Mouse (Mus musculus) midbrain, embryonic 11.5 days (tissue): ENCODE measurements around the gene Sh3d19. TPM values are rescaled to one million over a fixed set of nuclear protein-coding genes. Genes with fewer than 3 reads are reported as not detected.

Experiments
- ATAC-seq: fragments of 200-750 bp; cut with Nextera tagmentation; 2 replicates; pipeline ENCODE4 v1.8.0; 2017; ENCODE audit warnings: moderate TSS enrichment, moderate library complexity; ENCODE audit not compliant: low FRiP score
- DNase-seq: peaks from one replicate; pipeline ENCODE4 v3.0.0; 2015; ENCODE audit warnings: low spot score; ENCODE audit errors: missing footprints
- H3K27ac ChIP-seq: fragments of 300-500 bp; sonication (generic); 2 replicates; pipeline ENCODE4 v1.5.1; 2014; ENCODE audit warnings: low read depth, low read length
- H3K27me3 ChIP-seq: fragments of 300-500 bp; sonication (generic); 2 replicates; pipeline ENCODE4 v1.6.1; 2014; ENCODE audit warnings: mild to moderate bottlenecking, low read length, moderate library complexity, mixed read lengths; ENCODE audit not compliant: control insufficient read depth, insufficient read depth
- H3K36me3 ChIP-seq: fragments of 300-500 bp; sonication (generic); 2 replicates; pipeline ENCODE4 v1.6.1; 2014; ENCODE audit warnings: mild to moderate bottlenecking, low read length, moderate library complexity, mixed read lengths; ENCODE audit not compliant: control insufficient read depth, insufficient read depth
- H3K4me1 ChIP-seq: fragments of 300-500 bp; sonication (generic); 2 replicates; pipeline ENCODE4 v1.6.1; 2014; ENCODE audit warnings: low read length; ENCODE audit not compliant: control insufficient read depth, insufficient read depth
- H3K4me2 ChIP-seq: fragments of 300-500 bp; sonication (generic); 2 replicates; pipeline ENCODE4 v1.6.1; 2014; ENCODE audit warnings: mild to moderate bottlenecking, moderate library complexity
- H3K4me3 ChIP-seq: fragments of 300-500 bp; sonication (generic); 2 replicates; pipeline ENCODE4 v1.5.1; 2014; ENCODE audit warnings: low read depth, low read length
- H3K9ac ChIP-seq: fragments of 300-500 bp; sonication (generic); 2 replicates; pipeline ENCODE4 v1.6.1; 2014; ENCODE audit warnings: low read length
- H3K9me3 ChIP-seq: fragments of 300-500 bp; sonication (generic); 2 replicates; pipeline ENCODE4 v1.6.1; 2016; ENCODE audit warnings: low read length; ENCODE audit not compliant: control insufficient read depth
- WGBS: fragments of 180-500 bp; shearing (Covaris S2); extraction: QIAGEN DNeasy Blood & Tissue Kit; methylation state at CpG from one replicate; pipeline ENCODE4 v1.1.7; 2014; 5-methylcytosine and 5-hydroxymethylcytosine counted together
- polyA plus RNA-seq: library from polyadenylated mRNA; unstranded; fragments of >200 nt; fragmentation: Nextera tagmentation; extraction: Ambion mirVana; gene quantifications from 2 replicates; pipeline ENCODE4 v1.2.1, GENCODE M21; 2014

Sh3d19 gene
- polyA plus RNA-seq, 1 experiment from 2014 or later: 6.8 TPM

DNA sequence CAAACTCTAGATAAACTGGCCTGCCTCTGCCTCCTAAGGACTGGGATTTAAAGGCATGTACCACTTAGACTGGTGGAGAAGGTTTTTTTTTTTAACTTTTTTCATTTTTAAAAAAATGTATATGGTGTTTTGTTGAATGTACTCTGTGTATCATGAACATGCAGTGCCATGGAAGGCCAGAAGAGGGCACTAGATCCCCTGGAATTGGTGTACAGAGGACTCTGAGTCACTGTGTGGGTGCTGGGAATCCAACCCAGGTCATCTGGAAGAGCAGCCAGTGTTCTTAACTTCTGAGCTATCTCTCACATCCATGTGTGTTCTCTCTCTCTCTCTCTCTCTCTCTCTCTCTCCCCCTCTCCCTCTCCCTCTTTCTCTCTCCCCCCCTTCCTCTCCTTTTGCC lies 151.2 kb downstream of the Sh3d19 start:
- Histone ChIP-seq H3K4me3 (no peak overlapping the region), H3K9me3 (no peaks in the 10 kb centered on the region), H3K9ac (no peak overlapping the region), H3K27me3 (no peaks in the 10 kb centered on the region), H3K27ac (no peak overlapping the region), H3K4me1 (no peaks in the 10 kb centered on the region), H3K4me2 (no peak overlapping the region), H3K36me3 (no peaks in the 10 kb centered on the region)
- DNase-seq (no peak), ATAC-seq (no peak)

DNA sequence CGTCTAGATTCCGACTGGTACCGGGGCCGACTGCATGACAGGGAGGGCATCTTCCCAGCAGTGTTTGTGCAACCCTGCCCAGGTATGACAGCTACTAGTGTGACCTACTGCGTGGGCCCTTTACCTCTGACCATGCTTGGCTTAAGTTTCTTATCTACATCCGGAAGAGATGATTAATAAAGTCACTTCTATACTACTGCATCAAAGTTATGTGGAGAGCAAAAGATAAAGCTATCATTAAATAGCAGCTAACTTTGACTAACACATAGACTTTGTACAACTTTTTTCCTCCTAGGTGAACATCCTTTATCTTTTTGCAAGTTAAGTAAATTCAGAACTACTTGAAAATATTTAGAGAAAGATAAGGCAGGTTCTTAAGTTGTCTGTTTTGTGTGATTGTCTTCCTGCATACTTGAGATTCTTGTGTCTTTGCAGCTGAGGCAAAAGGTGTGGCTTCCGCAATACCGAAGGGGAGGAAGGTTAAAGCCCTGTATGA lies 152.4 kb downstream of the Sh3d19 start:
- Histone ChIP-seq H3K4me3 (no peak overlapping the region), H3K9ac (no peak overlapping the region), H3K36me3 (no peaks in the 10 kb centered on the region), H3K4me2 (no peak overlapping the region), H3K9me3 (no peaks in the 10 kb centered on the region), H3K27ac (no peak overlapping the region), H3K4me1 (no peaks in the 10 kb centered on the region), H3K27me3 (no peaks in the 10 kb centered on the region)
- 95% methylated on average over 8 of the region's 8 CpGs for WGBS
- ATAC-seq (no peak), DNase-seq (no peak)

DNA sequence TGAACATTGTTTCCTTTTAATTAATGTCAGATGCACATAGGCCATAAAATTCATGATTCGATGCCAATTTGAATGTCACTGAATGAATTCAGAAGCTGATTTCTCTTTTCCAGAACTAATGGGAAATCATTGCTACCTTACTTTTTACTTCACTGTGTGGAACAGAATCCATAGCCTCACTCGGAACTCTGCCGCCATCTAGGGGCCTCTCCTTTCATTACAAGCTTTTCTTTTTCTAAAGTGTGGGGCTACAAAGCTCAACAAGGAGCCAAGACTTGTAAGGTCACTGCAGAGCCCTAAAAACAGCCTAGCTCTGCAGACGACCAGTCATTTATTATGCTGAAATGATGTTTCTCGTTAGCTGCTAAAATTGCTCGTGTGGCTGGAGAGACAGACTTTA lies 158.8 kb downstream of the Sh3d19 start:
- Histone ChIP-seq H3K4me1 (no peaks in the 10 kb centered on the region), H3K4me3 (no peak overlapping the region), H3K9me3 (no peaks in the 10 kb centered on the region), H3K4me2 (no peak overlapping the region), H3K27ac (no peak overlapping the region), H3K9ac (no peak overlapping the region), H3K36me3 (no peaks in the 10 kb centered on the region), H3K27me3 (no peaks in the 10 kb centered on the region)
- DNase-seq: peak; percentile 97
- no peak; the same call in 1 of the 2 replicates for ATAC-seq
- WGBS: 13% methylated on average over 6 of the region's 6 CpGs

DNA sequence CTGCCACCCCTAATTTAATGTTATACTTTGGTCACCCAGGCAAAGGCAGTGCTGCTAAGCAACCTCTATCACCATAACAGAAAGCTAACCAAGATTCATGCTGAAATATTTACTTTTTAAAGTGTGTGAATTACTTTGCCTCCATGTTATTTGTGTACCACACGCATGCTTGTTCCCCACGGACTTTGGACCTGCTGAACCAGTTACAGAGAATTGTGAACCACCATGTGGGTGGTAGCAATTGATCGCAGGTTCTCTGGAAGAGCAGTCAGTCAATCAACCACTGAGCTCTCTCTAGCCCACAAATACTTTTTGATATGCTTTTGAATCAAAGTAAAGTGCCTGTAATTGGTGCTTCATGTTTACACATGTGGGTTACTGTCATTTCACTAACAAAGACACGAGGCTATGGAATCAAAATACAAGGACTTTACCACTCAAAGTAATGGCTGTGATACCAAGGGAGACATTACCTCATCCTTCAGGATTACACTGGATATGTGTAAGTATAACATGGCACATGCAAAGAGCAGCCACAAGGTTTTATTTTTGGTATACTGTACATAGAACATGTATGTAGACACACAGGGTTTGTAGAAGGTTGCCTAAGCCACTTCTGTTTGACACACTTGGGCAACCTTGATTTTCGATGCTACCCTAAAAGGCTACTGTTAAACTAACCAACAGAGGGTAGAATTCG lies 164.2 kb downstream of the Sh3d19 start:
- Histone ChIP-seq H3K4me3 (no peak overlapping the region), H3K36me3 (peaks cover 17% of the 10 kb centered on the region), H3K9me3 (no peaks in the 10 kb centered on the region), H3K9ac (no peak overlapping the region), H3K4me1 (no peaks in the 10 kb centered on the region), H3K27ac (no peak overlapping the region), H3K27me3 (no peaks in the 10 kb centered on the region), H3K4me2 (no peak overlapping the region)
- 93% methylated on average over 6 of the region's 6 CpGs for WGBS
- ATAC-seq (no peak), DNase-seq (peak; percentile 83)

DNA sequence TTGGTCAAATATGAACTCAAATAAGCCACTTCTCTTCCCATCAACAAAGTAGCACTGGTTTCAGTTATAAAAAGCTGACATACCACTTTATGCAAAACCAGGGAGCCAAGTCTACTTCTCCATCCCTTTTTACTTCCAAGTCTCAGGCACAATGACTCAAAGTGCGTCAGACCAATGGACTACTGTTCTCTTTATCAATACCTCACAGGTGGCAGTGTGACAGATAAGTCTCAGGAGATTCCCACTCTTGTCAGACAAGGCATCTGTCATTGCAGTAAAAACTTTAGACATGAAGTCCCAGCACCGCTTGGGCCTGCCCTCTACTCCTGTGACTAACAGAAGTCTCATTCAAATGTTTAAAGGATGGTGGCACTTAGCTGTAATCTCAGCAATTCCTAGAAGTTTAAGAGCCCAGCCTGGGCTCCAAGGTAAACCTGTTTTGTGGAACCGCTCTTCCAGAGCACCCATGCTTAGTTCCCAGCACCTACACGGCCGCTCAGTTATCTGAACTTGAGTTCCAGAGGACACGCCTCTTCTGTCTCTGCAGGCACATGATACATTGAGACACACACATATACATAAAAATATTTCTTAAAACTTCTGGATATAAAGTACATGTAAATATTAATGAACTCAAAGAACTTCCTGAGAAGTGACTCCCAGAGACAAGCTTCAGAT lies 165.1 kb downstream of the Sh3d19 start:
- Histone ChIP-seq H3K4me1 (peaks cover 5% of the 10 kb centered on the region; the same call in 1 of the 2 replicates), H3K36me3 (peaks cover 20% of the 10 kb centered on the region), H3K9ac (no peak overlapping the region), H3K4me2 (no peak overlapping the region), H3K27ac (no peak overlapping the region), H3K4me3 (no peak overlapping the region), H3K27me3 (no peaks in the 10 kb centered on the region), H3K9me3 (no peaks in the 10 kb centered on the region)
- no peak for ATAC-seq
- 87% methylated on average over 6 of the region's 6 CpGs for WGBS
- DNase-seq: peak; percentile 82

DNA sequence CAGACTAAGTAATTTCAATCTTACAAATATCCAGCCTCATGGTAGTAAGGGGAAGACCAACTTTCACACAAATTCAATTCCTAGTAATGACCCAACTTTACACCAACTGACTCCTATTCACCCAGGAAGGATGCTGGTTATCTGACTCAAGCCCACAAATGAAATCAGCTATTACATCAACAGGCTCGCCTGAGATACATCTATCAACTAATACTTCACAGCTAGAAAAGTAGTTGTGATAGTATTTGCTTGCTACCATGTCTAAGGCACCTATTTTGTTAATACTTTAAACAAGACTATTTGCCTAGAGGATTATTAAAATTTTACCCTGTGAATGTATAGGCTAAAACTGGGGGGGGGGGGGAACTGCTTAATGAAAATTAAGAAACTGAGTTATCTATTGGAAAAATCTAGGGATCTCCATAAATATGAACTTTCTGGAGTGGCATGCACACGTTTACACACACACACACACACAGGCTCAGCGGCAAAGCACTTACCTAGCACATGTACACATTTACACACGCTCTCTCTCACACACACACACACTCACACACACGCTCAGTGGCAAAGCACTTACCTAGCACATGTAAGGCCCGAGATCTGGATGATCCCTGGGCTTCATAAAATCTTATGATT lies 166.1 kb downstream of the Sh3d19 start:
- no peak overlapping the region for H3K27ac ChIP-seq
- WGBS: 92% methylated on average over 6 of the region's 6 CpGs
- ATAC-seq: no peak

DNA sequence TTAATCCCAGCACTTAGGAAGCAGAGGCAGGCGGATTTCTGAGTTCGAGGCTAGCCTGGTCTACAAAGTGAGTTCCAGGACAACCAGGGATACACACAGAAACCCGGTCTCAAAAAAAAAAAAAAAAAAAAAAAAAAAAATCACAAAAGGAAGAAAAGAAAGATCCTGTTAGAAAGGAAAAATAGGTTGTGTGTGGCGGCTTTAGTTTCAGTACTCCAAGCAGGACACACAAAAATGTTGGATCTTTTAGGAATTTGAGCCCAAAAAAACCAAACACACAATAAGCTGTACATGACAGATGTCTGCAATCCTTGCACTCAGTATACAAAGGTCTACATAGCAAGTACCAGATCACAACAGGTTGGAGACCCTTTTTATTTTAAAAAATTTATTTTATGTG lies 168.8 kb downstream of the Sh3d19 start:
- Histone ChIP-seq H3K4me2 (no peak overlapping the region), H3K27ac (no peak overlapping the region), H3K4me1 (peaks cover 14% of the 10 kb centered on the region), H3K36me3 (peaks cover 21% of the 10 kb centered on the region), H3K4me3 (no peak overlapping the region), H3K27me3 (no peaks in the 10 kb centered on the region), H3K9me3 (no peaks in the 10 kb centered on the region), H3K9ac (no peak overlapping the region)
- 91% methylated on average over 4 of the region's 4 CpGs for WGBS
- ATAC-seq (no peak), DNase-seq (no peak)

More for the DNA sequence above, 166.1 kb downstream of the Sh3d19 start:
- no peak overlapping the region for H3K9ac ChIP-seq
- H3K9me3 ChIP-seq: no peaks in the 10 kb centered on the region
- H3K27me3 ChIP-seq: no peaks in the 10 kb centered on the region
- DNase-seq: peak; percentile 77
- no peak overlapping the region for H3K4me3 ChIP-seq
- no peak overlapping the region for H3K4me2 ChIP-seq
- peaks cover 21% of the 10 kb centered on the region for H3K36me3 ChIP-seq
- peaks cover 10% of the 10 kb centered on the region; the same call in 1 of the 2 replicates for H3K4me1 ChIP-seq

DNA sequence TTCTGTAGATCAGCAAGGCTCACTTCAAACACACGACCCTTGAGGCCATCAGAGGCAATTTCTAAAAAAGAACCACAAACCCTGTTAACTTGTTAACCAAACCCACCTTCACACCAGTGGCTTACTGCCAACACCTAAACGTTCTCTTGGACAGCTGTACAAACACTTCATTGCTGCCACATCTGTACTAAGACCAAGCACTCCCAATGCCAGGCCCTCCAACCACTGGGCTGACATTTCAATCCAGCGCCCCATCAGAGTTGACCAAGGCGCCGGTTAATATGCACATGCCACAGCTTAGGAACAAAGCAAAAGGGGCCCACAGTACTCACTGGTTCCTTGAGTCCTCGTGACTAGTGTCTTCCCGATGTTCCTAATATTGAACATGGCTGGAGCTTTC lies 170.5 kb downstream of the Sh3d19 start:
- Histone ChIP-seq H3K4me1 (peaks cover 14% of the 10 kb centered on the region), H3K9me3 (no peaks in the 10 kb centered on the region), H3K4me2 (peak overlapping the region; percentile 79), H3K4me3 (peak overlapping the region; percentile 80), H3K9ac (peak overlapping the region; percentile 97), H3K27me3 (no peaks in the 10 kb centered on the region), H3K36me3 (peaks cover 16% of the 10 kb centered on the region), H3K27ac (no peak overlapping the region)
- ATAC-seq (no peak), DNase-seq (peak; percentile 91)
- 16% methylated on average over 7 of the region's 7 CpGs for WGBS

DNA sequence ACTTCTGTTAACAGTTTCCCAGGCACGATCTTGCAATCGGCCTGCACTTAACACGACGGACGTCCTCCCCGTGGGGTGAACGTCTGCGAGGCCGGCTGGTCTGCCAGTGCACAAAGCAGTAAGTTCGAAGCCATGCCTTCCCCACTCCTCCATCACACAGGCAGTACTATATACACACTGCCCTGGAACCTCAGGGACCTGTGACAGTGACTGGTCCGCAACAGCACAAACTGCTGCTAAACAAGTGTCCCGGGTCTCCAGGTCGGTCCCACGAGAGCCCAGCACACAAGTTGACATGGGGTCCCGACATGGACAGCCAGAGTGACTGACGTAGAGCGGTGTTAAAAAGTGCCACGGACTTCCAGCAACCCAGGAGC lies 171.0 kb downstream of the Sh3d19 start:
- Histone ChIP-seq H3K36me3 (peaks cover 16% of the 10 kb centered on the region), H3K27ac (peak overlapping the region; percentile 65), H3K9ac (peak overlapping the region; percentile 97), H3K4me1 (peaks cover 14% of the 10 kb centered on the region), H3K9me3 (no peaks in the 10 kb centered on the region), H3K4me2 (peak overlapping the region; percentile 79), H3K27me3 (no peaks in the 10 kb centered on the region), H3K4me3 (peak overlapping the region; percentile 80)
- ATAC-seq: peak; percentile 30
- no peak for DNase-seq
- under 1% methylated on average over 18 of the region's 18 CpGs for WGBS
